Mouse (Mus musculus): ENCODE measurements around the gene Opcml.

DNA sequence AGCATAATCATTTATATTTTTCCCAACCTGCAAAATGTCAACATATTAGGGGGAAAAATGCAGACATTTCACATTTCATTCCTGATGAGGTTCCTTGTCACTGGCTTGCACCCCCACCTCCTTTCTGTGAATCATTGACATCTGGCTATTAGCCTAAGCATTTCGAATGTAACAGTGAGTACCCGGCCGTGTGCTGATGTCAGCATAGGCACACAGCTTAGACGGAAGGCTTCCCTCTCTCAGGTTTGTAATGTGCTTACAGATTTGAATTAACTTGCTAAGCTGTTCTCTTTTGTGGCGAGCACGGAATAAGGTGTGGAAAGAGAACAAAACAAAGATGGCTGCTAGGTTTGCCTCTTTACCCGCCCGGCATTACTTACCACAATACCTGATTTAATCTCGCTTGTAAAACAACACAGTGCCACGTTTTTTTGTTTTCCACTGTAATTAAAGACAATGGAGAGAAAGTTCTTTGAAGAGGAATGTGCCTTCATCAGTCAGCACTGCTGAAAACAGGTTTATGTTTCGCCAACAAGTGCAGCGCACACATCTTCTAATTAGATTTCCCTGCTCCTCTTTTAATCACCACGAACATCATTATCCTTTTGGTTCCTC, 1121.1 kb downstream of the Opcml start:
- no peak for TF ChIP-seq CTCF (IDR thresholded peaks at IDR 0.05; ENCODE audit: borderline replicate concordance, insufficient read depth, low read length)
- no peak for TF ChIP-seq POLR2A (IDR thresholded peaks at IDR 0.05; ENCODE audit: low read depth, low read length)

Measured in embryonic fibroblast, embryonic 13.5 days (primary cell).